Mouse (Mus musculus): Measurements from ENCODE around the gene Srrm3.
A peak's percentile ranks its signal among the peaks of the same experiment; 100 is the strongest.

DNA sequence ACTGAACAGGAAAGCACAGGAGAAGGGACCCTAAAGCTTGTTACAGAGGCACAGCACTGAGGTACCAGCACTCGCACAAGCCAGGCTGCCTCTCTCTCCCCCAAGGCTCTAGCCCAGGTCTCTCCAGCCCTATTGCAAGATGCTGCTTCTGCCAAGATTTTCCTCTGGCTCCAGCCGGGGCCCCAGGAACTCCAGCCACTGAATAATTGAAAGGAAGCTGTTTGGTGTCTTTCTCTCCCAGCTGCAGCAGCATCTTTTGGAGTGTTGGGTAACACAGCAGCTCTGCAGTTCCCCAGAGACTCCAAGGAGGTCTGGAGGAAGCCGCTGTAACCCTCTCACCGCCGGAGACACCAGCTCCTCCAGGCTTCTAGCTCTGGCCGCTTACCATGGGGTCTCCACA lies 19.5 kb downstream of the Srrm3 start:
- TF ChIP-seq TAL1 (IDR thresholded peaks at IDR 0.05; ENCODE audit: low read length) (0 out of 3 replicates have a peak, but pooled peaks have one; percentile 3), GATA1 (IDR thresholded peaks at IDR 0.05; ENCODE audit: low read length) (no peak)
